Mouse (Mus musculus) gonadal fat pad, adult 2 months (tissue): Measurements from ENCODE around the gene Snx17. TPM values are rescaled to one million over a fixed set of nuclear protein-coding genes. Genes with fewer than 3 reads are reported as not detected.

ENCODE experiments used
- DNase-seq: peaks from one replicate; pipeline ENCODE4 v3.0.0-alpha.2; 2012; ENCODE audit warnings: low read depth
- polyA plus RNA-seq: library from polyadenylated mRNA; depleted of rRNA; stranded (reverse); fragments of >200 nt; gene quantifications from 2 replicates; pipeline ENCODE4 v1.2.3, GENCODE M21; 2012; rRNA removed

Snx17 gene
- polyA plus RNA-seq, result 109 and 126 TPM in 2 replicates

DNA sequence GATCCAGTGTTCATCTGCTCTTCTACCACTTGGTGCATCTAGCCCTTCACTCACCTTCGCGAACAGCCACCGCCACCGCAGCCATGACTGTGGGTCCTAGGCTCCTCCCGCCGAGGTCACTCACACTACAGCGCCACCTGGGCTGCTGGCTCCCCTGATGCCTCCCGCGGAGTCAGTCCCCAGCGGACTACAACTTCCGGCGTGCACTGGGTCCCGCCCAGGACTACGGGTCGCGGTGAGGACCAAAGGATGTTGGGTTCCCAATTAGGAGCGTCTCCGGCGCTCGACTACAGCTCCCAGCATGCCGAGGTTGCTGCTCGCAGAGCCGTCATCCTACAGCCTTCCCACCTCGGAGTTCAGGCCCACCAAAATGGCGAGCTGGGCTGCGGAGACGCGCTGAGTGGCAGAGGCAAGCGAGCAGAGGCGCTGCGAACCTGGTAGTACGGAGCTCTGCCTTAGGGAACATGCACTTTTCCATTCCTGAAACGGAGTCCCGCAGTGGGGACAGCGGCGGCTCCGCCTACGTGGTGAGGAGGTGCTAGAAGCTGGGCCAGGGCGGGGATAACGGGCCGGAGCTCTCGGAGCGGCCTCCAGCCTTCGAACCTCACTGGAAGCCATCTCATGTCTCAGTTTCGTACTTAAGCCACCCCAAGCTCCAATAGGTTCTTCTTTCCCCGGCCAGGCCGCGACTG lies at the start of gene Snx17, which contains the start of gene Eif2b4:
Snx17 (plus strand) TSS at position 289 of the 692 bp plus-strand sequence.
Eif2b4 (minus strand) TSS at position 492 of the 692 bp plus-strand sequence.
- peak; percentile 92 for DNase-seq

DNA sequence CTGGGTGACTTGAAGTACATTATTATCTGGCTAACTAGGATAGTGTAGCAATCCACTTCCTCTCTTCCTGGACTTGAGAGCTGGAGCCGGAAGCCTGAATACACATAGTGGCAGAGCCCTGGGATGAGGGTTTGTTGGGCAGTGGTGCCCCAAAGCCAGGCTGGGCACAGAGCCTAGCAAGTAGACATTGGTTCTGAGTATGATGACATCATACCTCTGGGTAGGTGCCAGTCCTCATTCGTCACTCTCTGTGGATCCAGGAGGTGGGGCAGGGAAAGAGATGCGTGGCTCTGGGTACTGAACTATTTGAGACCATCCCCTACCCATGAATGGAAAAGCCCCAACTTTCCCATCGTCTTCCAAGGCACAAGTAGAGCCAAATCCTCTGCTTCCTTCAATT lies 43.2 kb upstream of the Snx17 start:
- no peak for DNase-seq

DNA sequence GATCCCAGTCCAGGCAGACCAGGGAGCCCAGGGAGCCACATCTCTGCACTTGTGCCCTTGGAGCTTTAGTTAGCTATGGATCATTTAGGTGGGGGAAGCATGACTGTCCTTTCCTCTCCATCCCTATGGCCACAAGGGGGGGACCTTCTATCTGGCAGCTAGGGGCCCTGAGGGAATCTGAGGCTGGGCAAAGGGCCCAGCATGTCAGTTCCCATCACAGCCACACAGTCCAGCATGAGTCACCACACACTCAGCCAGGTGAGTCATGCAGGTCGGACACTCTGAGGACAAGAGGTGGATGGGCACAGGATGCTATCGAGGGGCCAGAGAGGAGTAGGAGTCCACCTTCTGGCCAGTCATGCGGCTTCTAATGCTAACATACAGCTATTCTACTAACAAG lies 41.3 kb upstream of the Snx17 start:
- no peak for DNase-seq

DNA sequence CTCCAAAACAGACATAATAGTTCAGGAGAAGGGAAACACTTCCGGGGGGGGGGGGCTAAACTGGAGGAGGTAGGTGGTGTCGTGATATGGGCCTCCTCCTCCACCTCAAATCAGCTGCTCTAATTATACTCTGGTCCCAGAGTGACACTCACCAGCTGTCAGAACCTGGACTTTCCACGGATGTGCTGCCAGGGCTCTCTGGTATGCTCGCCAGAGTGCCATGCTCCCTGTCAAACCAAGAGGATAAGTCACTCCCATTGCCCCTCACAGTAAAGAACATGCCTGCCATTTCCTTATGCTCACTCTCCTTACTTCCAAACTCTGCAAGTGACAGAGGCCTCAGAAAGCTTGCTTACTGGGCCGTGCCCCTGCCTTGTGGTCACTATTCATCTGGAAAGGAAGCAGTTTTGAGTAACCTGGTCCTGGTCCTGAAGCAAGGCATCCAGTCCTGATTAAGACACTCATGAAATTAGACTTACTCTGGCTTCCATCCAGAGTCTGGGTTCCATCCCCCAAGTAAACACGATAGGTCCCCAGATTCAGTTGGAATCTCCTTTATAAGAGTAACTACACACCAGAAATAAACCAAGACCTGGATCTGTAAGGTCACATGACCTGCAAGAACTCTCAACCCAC lies 39.4 kb upstream of the Snx17 start:
- no peak for DNase-seq

DNA sequence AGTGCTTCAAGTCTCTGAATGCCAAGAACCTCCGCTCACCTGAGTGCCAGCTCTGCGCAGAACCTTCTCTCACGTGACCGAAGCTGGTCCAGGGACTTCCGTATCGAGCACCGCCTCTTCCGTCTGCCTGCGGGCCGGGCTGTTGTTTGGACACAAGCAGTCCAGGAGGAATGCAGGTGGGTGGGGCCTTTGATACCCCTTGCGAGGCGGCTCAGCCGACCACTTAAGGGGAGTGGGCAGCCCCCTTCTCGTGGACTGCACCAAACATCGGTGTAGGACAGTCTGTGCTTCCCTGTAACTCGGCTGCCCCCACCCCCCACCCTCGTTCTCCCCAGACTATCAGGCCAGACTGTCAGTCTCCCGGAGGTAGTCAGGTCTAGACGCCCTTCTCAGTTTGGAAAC lies 38.9 kb upstream of the Snx17 start, which contains the start of gene Mpv17:
Mpv17 (minus strand) TSS at position 100 of the 402 bp plus-strand sequence.
- DNase-seq, result peak; percentile 75

DNA sequence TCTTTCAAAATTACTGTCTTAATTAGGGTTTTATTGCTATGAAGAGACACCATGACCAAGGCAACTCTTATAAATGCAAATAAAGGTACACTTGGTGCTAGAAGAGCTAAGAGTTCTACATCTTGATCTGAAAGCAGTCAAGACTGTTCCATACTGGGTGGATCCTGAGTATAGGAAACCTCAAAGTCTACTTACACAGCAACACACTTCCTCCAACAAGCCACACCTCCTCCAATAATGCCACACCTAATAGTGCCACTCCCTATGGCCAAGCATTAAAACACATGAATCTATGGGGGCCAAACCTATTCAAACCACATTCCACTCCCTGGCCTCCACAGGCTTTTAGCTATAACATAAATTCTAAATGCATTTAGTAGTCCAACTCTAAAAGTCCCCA lies 30.6 kb upstream of the Snx17 start:
- no peak for DNase-seq

DNA sequence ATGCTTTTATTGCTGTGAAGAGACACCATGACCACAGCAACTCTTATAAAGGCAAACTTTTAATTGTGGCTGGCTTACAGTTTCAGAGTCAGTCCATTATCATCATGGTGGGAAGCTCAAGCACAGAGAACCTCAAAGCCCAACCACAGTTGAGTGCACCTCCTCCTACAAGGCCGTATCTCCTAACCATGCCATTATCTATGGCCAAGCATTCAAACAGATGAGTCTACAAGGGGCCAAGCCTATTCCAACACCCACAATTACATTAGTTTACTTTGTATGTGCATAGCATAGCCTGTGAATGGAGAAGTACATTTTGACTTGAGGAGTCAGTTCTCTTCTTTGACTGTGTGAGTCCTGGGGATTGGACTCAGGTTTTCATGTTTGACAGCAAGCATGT lies 28.1 kb upstream of the Snx17 start:
- no peak for DNase-seq

DNA sequence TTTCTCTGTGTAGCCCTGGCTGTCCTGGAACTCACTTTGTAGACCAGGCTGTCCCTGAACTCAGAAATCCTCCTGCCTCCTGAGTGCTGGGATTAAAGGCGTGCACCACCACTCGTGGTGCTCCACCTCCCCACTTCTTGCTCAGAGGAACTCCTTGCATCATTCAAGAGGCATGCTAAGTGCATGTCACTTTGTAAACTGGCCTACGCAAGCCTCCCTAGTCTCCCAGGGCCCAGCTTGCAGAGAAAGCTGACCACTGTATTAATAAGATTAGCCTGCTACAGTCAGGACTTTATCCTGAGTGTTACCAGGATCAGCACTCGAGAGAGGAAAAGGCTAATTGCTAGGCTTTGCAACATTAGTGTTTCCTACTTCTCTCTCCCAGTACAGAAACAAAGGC lies 24.4 kb upstream of the Snx17 start:
- no peak for DNase-seq

DNA sequence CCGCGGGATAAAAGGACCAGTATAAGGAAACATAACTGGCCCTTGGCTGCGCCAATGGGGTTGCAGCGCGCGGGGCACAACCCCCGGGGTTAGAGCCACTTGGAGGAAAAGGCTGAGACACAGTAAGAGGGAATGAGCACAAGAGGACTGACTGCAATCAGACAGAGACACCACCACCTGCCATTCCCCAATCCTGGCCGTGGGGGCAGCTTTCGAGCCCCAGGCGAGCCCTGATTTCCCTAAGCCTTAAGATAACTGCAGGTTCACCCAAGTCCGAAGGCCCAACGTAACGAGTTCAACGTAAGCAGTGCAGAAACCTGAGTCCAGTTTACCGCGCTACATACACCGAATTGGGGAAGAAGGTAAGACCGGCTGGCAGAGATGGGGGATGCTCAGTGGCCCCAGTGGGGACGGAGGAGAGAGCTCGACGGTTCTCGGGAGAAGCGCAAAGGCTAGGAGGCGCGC lies 13.7 kb upstream of the Snx17 start:
- DNase-seq, result no peak

DNA sequence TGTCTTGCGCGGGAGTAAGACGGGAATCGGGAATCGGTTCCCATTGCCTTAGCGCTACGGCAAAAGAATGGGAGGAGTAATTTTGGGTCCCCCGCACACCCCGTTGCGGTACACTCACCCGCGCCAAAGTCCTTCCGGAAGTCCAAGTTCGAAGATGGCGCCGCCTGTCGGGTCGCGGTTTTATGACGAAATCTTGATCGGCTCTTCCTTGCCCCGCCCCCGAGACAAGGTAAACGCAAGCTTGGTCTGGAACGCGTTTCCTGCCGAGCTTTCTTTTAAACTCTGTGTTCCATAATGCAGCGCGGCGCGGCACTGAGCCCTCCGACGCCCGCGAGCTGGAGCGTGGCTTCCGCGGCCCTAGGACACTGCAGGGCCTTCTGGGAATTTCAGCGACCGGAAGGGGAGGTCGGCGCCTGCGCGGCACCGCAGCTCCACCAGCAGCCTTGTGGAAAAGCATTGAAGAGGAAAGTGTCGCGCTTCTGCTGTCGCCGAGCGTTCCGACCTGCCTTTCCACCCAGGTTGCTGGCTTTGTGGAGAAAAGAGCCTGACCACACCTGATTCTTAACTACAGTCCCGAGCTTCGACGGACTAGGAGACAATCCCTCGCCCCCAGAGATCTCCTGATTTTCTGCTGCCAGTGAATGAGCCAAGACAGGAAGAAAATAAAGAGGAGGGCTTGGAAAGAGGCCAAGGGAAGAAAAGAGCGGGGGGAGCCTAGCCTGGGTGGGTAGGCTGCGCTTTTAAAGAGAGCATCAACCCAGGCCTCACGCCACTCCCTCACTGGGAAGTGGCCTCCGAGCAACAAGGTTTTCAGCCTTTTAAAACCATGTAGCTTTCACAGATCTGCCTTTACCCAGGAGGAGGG lies 13.0 kb upstream of the Snx17 start, which contains the start of the genes Gm29609 and Gtf3c2:
Gm29609 (minus strand) TSS at position 146 of the 865 bp plus-strand sequence.
Gtf3c2 (minus strand) TSS at position 379 of the 865 bp plus-strand sequence.
- DNase-seq, result peak; percentile 63

DNA sequence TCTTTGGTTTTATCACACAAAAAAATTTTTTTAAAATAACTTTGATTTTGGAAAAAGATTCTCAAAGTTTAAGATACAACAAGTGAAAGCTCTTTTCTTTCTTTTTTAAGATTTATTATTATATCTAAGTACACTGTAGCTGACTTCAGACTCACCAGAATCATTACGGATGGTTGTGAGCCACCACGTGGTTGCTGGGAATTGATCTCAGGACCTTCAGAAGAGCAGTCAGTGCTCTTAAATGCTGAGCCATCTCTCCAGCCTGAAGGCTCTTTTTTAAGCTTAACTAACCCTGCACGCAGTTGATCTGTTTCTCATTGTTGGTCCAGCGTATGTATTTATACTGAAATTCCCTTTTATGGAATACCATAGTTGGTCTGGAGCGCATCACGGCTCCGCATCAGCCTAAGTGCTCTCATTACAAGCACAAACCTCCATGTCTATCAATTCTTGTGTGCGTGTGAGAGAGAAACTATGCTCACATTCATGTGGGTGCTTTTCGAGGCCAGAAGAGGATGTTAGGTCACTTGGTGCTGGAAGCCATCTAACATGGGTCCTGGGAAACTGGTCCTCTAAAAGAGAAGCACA lies 11.8 kb upstream of the Snx17 start:
- DNase-seq, result no peak

DNA sequence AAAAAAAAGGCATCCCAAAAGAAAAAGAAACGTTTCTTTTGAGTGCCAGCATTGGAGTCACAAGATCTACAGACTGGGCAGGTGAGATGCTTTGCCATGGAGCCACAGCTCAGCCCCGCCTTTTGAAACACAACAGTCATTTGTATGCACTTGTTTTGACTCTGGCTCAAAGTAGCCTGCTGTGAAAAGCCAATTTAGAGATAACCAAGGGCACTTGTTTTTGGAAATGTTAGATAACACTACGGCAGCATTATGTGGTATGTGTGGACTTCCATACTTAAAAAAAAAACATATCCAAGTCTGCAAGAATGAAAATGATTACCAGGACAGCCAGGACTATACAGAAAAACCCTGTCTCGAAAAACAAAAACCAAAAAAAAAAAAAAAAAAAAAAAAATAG lies 9.3 kb upstream of the Snx17 start:
- no peak for DNase-seq

DNA sequence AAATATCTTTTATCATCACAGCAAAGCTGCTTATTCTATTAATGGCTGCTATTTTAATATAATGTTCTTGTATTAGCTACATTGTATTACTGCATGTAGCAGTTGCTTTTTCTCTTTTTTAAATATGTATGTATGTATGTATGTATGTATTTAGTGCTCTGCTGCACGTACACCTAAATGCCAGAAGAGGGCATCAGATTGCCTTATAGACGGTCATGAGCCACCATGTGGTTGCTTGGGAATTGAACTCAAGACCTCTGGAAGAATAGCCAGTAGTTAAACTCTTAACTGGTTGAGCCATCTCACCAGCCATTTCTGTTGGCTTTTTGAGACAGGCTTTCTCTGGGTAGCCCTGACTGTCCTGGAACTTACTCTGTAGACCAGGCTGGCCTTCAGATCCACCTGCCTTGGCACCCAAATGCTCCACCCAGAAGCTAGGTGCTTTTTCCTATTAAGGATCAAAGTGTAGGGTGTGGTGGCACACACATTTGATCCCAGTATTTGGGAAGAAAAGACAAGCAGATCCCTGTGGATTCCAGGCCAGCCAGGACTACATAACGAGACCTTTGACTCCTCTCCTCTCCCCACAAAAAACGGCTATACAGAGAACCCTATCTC lies 4.7 kb upstream of the Snx17 start:
- DNase-seq, result no peak

DNA sequence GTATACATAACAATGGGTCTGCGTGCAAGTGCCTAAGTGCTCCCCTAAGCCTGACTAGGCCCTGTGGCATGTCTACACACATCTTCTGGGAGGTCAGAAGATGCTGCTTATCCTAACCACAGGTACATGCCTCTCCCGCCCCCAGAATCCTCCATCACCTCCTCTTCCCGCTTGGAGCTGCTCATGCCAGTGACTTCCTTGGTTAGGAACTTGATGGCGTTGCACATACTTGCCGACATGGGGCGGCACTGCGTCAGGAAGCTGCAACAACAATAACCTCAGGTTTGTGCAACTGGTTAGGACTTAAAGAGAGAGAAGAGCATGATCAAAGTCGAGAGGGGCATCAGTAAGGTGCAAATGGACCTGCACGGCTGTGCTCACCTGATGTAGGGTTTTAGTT lies 2.8 kb upstream of the Snx17 start:
- DNase-seq, result no peak

DNA sequence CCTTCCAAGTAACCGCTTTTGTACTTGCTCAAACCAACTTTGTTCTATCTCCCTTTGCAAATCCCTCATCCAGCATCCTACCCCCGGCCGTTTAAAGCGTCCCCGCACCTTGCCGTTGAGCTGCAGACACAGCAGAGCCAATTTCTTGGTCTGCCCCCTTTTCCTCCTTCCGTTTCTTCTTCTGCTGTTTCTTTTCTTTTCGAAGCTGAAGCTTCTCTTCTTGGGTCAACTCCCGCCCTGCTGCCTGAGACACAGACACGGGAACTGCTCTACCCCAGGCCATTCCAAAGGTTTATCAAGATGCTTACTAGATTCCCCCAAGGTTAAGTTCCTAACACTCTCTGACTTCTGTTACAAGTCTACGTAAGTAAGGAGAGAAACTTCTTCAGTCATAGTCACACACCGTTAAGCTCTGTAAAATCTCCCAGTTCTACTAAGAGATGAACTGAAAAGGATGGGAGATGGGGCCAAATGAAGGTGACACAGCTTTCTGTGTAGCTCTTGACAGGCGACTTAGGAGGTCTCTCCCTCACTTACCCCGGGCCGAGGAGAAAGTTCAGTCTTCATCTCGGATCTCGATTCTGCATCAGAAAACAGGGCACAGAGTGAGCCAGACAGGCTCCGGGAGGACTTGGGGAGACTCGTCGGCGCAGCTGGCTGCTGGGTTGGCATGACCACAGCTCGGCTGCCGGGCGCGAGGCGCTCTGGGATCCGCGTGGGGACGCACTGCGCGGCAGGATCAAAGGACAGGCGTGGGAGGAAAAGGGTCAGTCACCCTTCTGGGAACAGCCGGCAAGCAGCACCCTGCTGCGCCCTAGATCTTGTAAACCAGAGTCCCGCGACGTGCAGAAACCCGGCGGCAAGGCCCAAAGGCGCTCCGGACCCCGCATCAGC lies 735 bp upstream of the Snx17 start:
- no peak for DNase-seq

DNA sequence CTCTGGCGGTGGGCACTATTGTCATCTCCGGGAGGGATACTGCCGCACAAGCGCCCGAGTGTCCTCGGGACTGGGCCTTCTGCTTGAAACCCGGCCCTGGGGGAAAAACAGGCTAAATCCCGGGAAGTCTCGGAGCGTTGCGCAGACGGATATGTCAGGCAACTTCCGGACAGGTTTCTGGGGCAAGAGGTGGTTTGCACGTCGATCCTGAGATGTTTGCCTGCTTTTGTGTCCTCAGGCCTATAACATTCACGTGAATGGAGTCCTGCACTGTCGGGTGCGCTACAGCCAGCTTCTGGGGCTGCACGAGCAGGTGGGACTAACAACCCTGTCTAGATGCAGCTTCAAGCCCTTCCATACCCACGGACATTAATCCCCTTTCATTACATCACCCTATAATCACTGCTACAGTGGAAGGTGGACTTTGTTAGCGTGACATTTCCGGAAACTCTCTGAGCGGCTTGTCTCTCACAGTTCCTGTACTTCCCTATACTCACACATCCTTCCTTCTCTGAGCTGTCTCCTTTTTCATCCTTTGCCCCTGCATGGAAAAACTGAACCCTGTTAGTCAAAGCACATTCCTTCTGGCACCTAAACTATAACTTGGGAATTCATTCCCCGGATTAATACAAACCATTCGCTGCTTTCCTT lies 729 bp downstream of the Snx17 start:
- no peak for DNase-seq

DNA sequence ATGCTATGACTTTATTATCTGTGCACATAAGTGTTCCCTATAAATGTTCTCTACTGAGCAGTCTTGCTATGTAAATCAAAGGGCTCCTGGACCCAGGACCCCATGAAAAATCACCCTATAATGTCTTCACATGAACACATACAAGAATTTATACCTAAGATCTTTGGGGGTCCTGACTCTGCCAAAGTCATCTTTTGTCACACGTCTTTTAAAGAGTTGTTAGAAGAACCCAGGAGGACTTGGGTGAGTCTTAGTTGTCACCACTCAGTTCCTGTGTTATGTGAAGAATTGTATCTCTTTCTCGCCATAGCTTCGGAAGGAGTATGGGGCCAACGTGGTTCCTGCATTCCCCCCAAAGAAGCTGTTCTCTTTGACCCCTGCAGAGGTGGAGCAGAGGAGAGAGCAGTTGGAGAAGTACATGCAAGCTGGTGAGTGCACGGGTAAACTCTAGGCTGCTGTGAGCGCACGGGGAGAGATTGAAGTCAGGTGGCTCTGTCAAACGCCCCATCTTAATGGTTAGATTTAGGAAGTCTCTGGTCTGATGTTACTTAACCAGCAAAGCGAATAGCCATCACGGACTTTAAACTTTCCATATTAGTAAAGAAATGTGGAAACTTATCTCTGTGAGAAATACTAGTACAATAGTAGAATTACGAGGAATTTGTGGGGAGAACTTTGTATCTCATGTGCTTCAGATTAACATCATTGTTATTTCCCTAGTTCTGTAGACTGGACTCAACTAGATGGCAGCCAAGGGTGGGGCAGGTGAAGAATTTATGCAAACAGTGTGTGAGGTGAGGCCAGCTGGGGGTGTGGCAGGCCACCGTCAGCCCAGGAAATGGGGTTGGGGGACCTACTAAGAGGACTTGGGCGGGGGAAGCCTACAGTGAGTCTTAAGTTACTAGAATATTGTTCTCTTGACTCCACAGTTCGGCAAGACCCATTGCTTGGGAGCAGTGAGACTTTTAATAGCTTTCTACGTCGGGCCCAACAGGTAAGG lies 1.8 kb downstream of the Snx17 start:
- DNase-seq, result no peak

DNA sequence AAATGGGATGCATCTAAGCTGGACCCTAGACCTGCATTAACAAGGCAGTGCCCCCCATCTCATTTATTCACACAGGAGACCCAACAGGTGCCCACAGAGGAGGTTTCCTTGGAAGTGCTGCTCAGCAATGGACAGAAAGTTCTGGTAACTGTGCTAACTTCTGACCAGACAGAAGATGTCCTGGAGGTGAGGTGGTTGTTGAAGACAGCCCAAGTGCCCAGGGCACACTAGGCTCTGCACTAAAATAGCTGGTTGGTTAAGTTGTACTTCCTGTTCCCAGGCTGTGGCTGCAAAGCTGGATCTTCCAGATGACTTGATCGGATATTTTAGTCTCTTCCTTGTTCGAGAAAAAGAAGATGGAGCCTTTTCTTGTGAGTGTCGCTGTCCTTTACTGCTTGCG lies 2.6 kb downstream of the Snx17 start:
- DNase-seq, result no peak

DNA sequence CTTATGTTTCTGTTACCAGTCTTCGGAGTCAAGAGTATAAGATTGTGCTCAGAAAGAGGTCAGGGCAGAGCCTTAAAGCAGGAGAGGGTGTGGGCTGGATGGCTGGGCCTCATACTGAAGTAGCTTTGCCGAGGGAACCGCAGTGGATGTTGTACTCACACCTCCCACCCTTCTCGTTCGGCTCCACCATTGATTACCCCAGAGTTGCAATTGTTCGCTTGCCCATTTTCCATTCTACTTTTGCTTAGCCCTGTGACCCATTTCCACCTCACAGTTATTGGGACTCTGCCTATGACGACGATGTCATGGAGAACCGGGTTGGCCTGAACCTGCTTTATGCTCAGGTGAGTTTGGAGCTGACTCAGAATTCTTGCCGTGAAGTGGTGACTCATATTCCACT lies 3.2 kb downstream of the Snx17 start:
- DNase-seq, result no peak
